Mouse (Mus musculus) mature B cell (primary cell): Measurements from ENCODE around the gene Tnfsf11.

Experiments
- in situ Hi-C: fragments of 300-500 bp; cut with MboI; formaldehyde crosslinking; loops from 2 replicates; pipeline ENCODE4 v1.14.3; 2019

Tnfsf11 gene

GRCm38 (mm10) chr14:78287906-78288800 lies 19.7 kb downstream of the Tnfsf11 start:
- in situ Hi-C loops, result loop anchor here (25.0 kb wide), 1 partner anchor 1151 kb away; no protein-coding TSS in a partner anchor

- in situ Hi-C loops, result loop anchor here (25.0 kb wide), 1 partner anchor 1149 kb away; no protein-coding TSS in a partner anchor
These were observed 21.8 kb downstream of the Tnfsf11 start for GRCm38 (mm10) chr14:78286011-78286548.

GRCm38 (mm10) chr14:78282490-78282889 lies 25.4 kb downstream of the Tnfsf11 start:
- in situ Hi-C loops, result loop anchor here (25.0 kb wide), 1 partner anchor 1145 kb away; no protein-coding TSS in a partner anchor

GRCm38 (mm10) chr14:78276395-78276930 lies 31.4 kb downstream of the Tnfsf11 start:
- in situ Hi-C loops, result loop anchor here (25.0 kb wide), 1 partner anchor 1139 kb away; no protein-coding TSS in a partner anchor

- in situ Hi-C loops, result loop anchor here (25.0 kb wide), 1 partner anchor 1138 kb away; no protein-coding TSS in a partner anchor
These were observed 33.0 kb downstream of the Tnfsf11 start for GRCm38 (mm10) chr14:78274851-78275250.

- in situ Hi-C loops, result no loop called here
These were observed 33.7 kb downstream of the Tnfsf11 start for GRCm38 (mm10) chr14:78274146-78274545.

- in situ Hi-C loops, result no loop called here
These were observed 34.3 kb downstream of the Tnfsf11 start for GRCm38 (mm10) chr14:78273571-78273970.

GRCm38 (mm10) chr14:78264876-78265275 lies 43.0 kb downstream of the Tnfsf11 start:
- in situ Hi-C loops, result no loop called here

GRCm38 (mm10) chr14:78262596-78262995 lies 45.2 kb downstream of the Tnfsf11 start:
- in situ Hi-C loops, result no loop called here

- in situ Hi-C loops, result no loop called here
These were observed 46.6 kb downstream of the Tnfsf11 start for GRCm38 (mm10) chr14:78261246-78261645.

- in situ Hi-C loops, result no loop called here
These were observed 53.8 kb downstream of the Tnfsf11 start for GRCm38 (mm10) chr14:78254017-78254416.

GRCm38 (mm10) chr14:78246601-78247000 lies 61.2 kb downstream of the Tnfsf11 start:
- in situ Hi-C loops, result no loop called here

GRCm38 (mm10) chr14:78244811-78245210 lies 63.0 kb downstream of the Tnfsf11 start:
- in situ Hi-C loops, result no loop called here

- in situ Hi-C loops, result no loop called here
These were observed 68.5 kb downstream of the Tnfsf11 start for GRCm38 (mm10) chr14:78239346-78239745.

- in situ Hi-C loops, result no loop called here
These were observed 70.6 kb downstream of the Tnfsf11 start for GRCm38 (mm10) chr14:78237238-78237637.

- in situ Hi-C loops, result no loop called here
These were observed 71.7 kb downstream of the Tnfsf11 start for GRCm38 (mm10) chr14:78236144-78236543.

GRCm38 (mm10) chr14:78235296-78235695 lies 72.5 kb downstream of the Tnfsf11 start:
- in situ Hi-C loops, result no loop called here

GRCm38 (mm10) chr14:78229012-78229411 lies 78.8 kb downstream of the Tnfsf11 start:
- in situ Hi-C loops, result no loop called here
